Mouse (Mus musculus): Measurements from ENCODE around the gene Olfr455. TPM values are rescaled to one million over a fixed set of nuclear protein-coding genes. Genes with fewer than 3 reads are reported as not detected.

Gene Olfr455
- polyA plus RNA-seq, 1 experiment from 2014 or later, result not detected

GRCm38 (mm10) chr6:42562280-42562679, 14.9 kb upstream of the Olfr455 start:
- no peak overlapping the region for H3K4me3 ChIP-seq (ENCODE audit: low read length)
- no peaks in the 10 kb centered on the region for H3K9me3 ChIP-seq (ENCODE audit: control insufficient read depth, low read length)
- no peak for ATAC-seq (ENCODE audit: low read depth)
- peaks cover 3% of the 10 kb centered on the region for H3K4me1 ChIP-seq (replicated peaks; ENCODE audit: control insufficient read depth, insufficient read depth, low read length)
- H3K27ac ChIP-seq (ENCODE audit: low read length), result no peak overlapping the region
- WGBS, result 35% methylated on average over 2 of the region's 2 CpGs
- H3K9ac ChIP-seq (ENCODE audit: low read length), result no peak overlapping the region
- no peak overlapping the region for H3K4me2 ChIP-seq (ENCODE audit: low read depth, low read length)
- H3K27me3 ChIP-seq (ENCODE audit: control insufficient read depth, insufficient read depth, low read depth, low read length), result no peaks in the 10 kb centered on the region
- H3K36me3 ChIP-seq (ENCODE audit: control insufficient read depth, insufficient read depth, low read length), result no peaks in the 10 kb centered on the region

GRCm38 (mm10) chr6:42560885-42561284, 13.5 kb upstream of the Olfr455 start:
- H3K4me1 ChIP-seq (replicated peaks; ENCODE audit: control insufficient read depth, insufficient read depth, low read length), result no peaks in the 10 kb centered on the region
- WGBS, result 50% methylated on average over 5 of the region's 5 CpGs
- ATAC-seq (ENCODE audit: low read depth), result no peak
- H3K4me3 ChIP-seq (ENCODE audit: low read length), result no peak overlapping the region
- no peak overlapping the region for H3K9ac ChIP-seq (ENCODE audit: low read length)
- H3K9me3 ChIP-seq (ENCODE audit: control insufficient read depth, low read length), result no peaks in the 10 kb centered on the region
- H3K4me2 ChIP-seq (ENCODE audit: low read depth, low read length), result no peak overlapping the region
- no peaks in the 10 kb centered on the region for H3K27me3 ChIP-seq (ENCODE audit: control insufficient read depth, insufficient read depth, low read depth, low read length)
- no peak overlapping the region for H3K27ac ChIP-seq (ENCODE audit: low read length)
- no peaks in the 10 kb centered on the region for H3K36me3 ChIP-seq (ENCODE audit: control insufficient read depth, insufficient read depth, low read length)

- no peak for ATAC-seq (ENCODE audit: low read depth)
- H3K36me3 ChIP-seq (ENCODE audit: control insufficient read depth, insufficient read depth, low read length), result no peaks in the 10 kb centered on the region
- no peak overlapping the region for H3K9ac ChIP-seq (ENCODE audit: low read length)
- H3K27ac ChIP-seq (ENCODE audit: low read length), result no peak overlapping the region
- WGBS, result 93% methylated on average over 14 of the region's 14 CpGs
- no peaks in the 10 kb centered on the region for H3K9me3 ChIP-seq (ENCODE audit: control insufficient read depth, low read length)
- no peak overlapping the region for H3K4me2 ChIP-seq (ENCODE audit: low read depth, low read length)
- no peak overlapping the region for H3K4me3 ChIP-seq (ENCODE audit: low read length)
- no peaks in the 10 kb centered on the region for H3K4me1 ChIP-seq (replicated peaks; ENCODE audit: control insufficient read depth, insufficient read depth, low read length)
- H3K27me3 ChIP-seq (ENCODE audit: control insufficient read depth, insufficient read depth, low read depth, low read length), result no peaks in the 10 kb centered on the region
Observed at GRCm38 (mm10) chr6:42558641-42559040, 11.3 kb upstream of the Olfr455 start.

GRCm38 (mm10) chr6:42546180-42546579, 1.2 kb downstream of the Olfr455 start:
- no peaks in the 10 kb centered on the region for H3K27me3 ChIP-seq (ENCODE audit: control insufficient read depth, insufficient read depth, low read depth, low read length)
- no peak overlapping the region for H3K9ac ChIP-seq (ENCODE audit: low read length)
- H3K9me3 ChIP-seq (ENCODE audit: control insufficient read depth, low read length), result no peaks in the 10 kb centered on the region
- peaks cover 14% of the 10 kb centered on the region; the same call in 1 of the 2 replicates for H3K4me1 ChIP-seq (replicated peaks; ENCODE audit: control insufficient read depth, insufficient read depth, low read length)
- 0 out of 2 replicates have a peak overlapping the region, but pooled peaks have one; percentile 30 for H3K27ac ChIP-seq (ENCODE audit: low read length)
- WGBS, result 67% methylated on average over 2 of the region's 2 CpGs
- H3K4me2 ChIP-seq (ENCODE audit: low read depth, low read length), result no peak overlapping the region
- no peaks in the 10 kb centered on the region for H3K36me3 ChIP-seq (ENCODE audit: control insufficient read depth, insufficient read depth, low read length)
- H3K4me3 ChIP-seq (ENCODE audit: low read length), result no peak overlapping the region
- no peak for ATAC-seq (ENCODE audit: low read depth)

- Histone ChIP-seq H3K9me3 (ENCODE audit: control insufficient read depth, low read length) (no peaks in the 10 kb centered on the region), H3K27me3 (ENCODE audit: control insufficient read depth, insufficient read depth, low read depth, low read length) (no peaks in the 10 kb centered on the region), H3K4me1 (replicated peaks; ENCODE audit: control insufficient read depth, insufficient read depth, low read length) (peaks cover 14% of the 10 kb centered on the region; the same call in 1 of the 2 replicates), H3K4me2 (ENCODE audit: low read depth, low read length) (no peak overlapping the region), H3K27ac (ENCODE audit: low read length) (peak overlapping the region; percentile 67), H3K9ac (ENCODE audit: low read length) (no peak overlapping the region), H3K36me3 (ENCODE audit: control insufficient read depth, insufficient read depth, low read length) (no peaks in the 10 kb centered on the region), H3K4me3 (ENCODE audit: low read length) (no peak overlapping the region)
- peak; percentile 68 for ATAC-seq (ENCODE audit: low read depth)
- WGBS, result 33% methylated on average over 2 of the region's 2 CpGs
Observed at GRCm38 (mm10) chr6:42545451-42545885, 1.9 kb downstream of the Olfr455 start.

- 13% methylated on average over 1 of the region's 1 CpGs for WGBS
- H3K36me3 ChIP-seq (ENCODE audit: control insufficient read depth, insufficient read depth, low read length), result no peaks in the 10 kb centered on the region
- H3K27me3 ChIP-seq (ENCODE audit: control insufficient read depth, insufficient read depth, low read depth, low read length), result no peaks in the 10 kb centered on the region
- peaks cover 14% of the 10 kb centered on the region; the same call in 1 of the 2 replicates for H3K4me1 ChIP-seq (replicated peaks; ENCODE audit: control insufficient read depth, insufficient read depth, low read length)
- H3K9ac ChIP-seq (ENCODE audit: low read length), result no peak overlapping the region
- H3K4me2 ChIP-seq (ENCODE audit: low read depth, low read length), result no peak overlapping the region
- no peak; the same call in 1 of the 2 replicates for ATAC-seq (ENCODE audit: low read depth)
- H3K9me3 ChIP-seq (ENCODE audit: control insufficient read depth, low read length), result no peaks in the 10 kb centered on the region
- H3K4me3 ChIP-seq (ENCODE audit: low read length), result no peak overlapping the region
- peak overlapping the region; percentile 67 for H3K27ac ChIP-seq (ENCODE audit: low read length)
Observed at GRCm38 (mm10) chr6:42544846-42545245, 2.5 kb downstream of the Olfr455 start.

GRCm38 (mm10) chr6:42542036-42543031, 5.1 kb downstream of the Olfr455 start:
- ATAC-seq (ENCODE audit: low read depth), result peak; percentile 72
- 25% methylated on average over 4 of the region's 4 CpGs for whole genome bisulfite sequencing
- Histone ChIP-seq H3K4me2 (ENCODE audit: low read depth, low read length) (no peak overlapping the region), H3K4me1 (replicated peaks; ENCODE audit: control insufficient read depth, insufficient read depth, low read length) (peaks cover 10% of the 10 kb centered on the region; the same call in 1 of the 2 replicates), H3K27ac (ENCODE audit: low read length) (peak overlapping the region; percentile 85), H3K27me3 (ENCODE audit: control insufficient read depth, insufficient read depth, low read depth, low read length) (no peaks in the 10 kb centered on the region), H3K4me3 (ENCODE audit: low read length) (no peak overlapping the region), H3K9ac (ENCODE audit: low read length) (no peak overlapping the region), H3K36me3 (ENCODE audit: control insufficient read depth, insufficient read depth, low read length) (no peaks in the 10 kb centered on the region), H3K9me3 (ENCODE audit: control insufficient read depth, low read length) (no peaks in the 10 kb centered on the region)

GRCm38 (mm10) chr6:42540681-42541080, 6.7 kb downstream of the Olfr455 start:
- Histone ChIP-seq H3K9ac (ENCODE audit: low read length) (no peak overlapping the region), H3K4me3 (ENCODE audit: low read length) (no peak overlapping the region), H3K27ac (ENCODE audit: low read length) (no peak overlapping the region), H3K27me3 (ENCODE audit: control insufficient read depth, insufficient read depth, low read depth, low read length) (no peaks in the 10 kb centered on the region), H3K36me3 (ENCODE audit: control insufficient read depth, insufficient read depth, low read length) (no peaks in the 10 kb centered on the region), H3K4me1 (replicated peaks; ENCODE audit: control insufficient read depth, insufficient read depth, low read length) (peaks cover 7% of the 10 kb centered on the region; the same call in 1 of the 2 replicates), H3K4me2 (ENCODE audit: low read depth, low read length) (no peak overlapping the region), H3K9me3 (ENCODE audit: control insufficient read depth, low read length) (no peaks in the 10 kb centered on the region)
- whole genome bisulfite sequencing, result 86% methylated on average over 1 of the region's 1 CpGs
- ATAC-seq (ENCODE audit: low read depth), result no peak

GRCm38 (mm10) chr6:42539711-42540110, 7.7 kb downstream of the Olfr455 start:
- Histone ChIP-seq H3K27me3 (ENCODE audit: control insufficient read depth, insufficient read depth, low read depth, low read length) (no peaks in the 10 kb centered on the region), H3K4me2 (ENCODE audit: low read depth, low read length) (no peak overlapping the region), H3K36me3 (ENCODE audit: control insufficient read depth, insufficient read depth, low read length) (no peaks in the 10 kb centered on the region), H3K4me1 (replicated peaks; ENCODE audit: control insufficient read depth, insufficient read depth, low read length) (peaks cover 4% of the 10 kb centered on the region; the same call in 1 of the 2 replicates), H3K9me3 (ENCODE audit: control insufficient read depth, low read length) (no peaks in the 10 kb centered on the region), H3K4me3 (ENCODE audit: low read length) (no peak overlapping the region), H3K27ac (ENCODE audit: low read length) (no peak overlapping the region), H3K9ac (ENCODE audit: low read length) (no peak overlapping the region)
- WGBS, result 85% methylated on average over 1 of the region's 1 CpGs
- ATAC-seq (ENCODE audit: low read depth), result no peak
